Mouse (Mus musculus) megakaryocyte, embryonic 14.5 days (primary cell): ENCODE data around the gene Hspa1l.

Source experiments
- FLI1 ChIP-seq: IDR thresholded peaks from 2 replicates; pipeline ENCODE4 v1.6.1; 2012; ENCODE audit warnings: low read length, inconsistent platforms, mixed read lengths
- GATA1 ChIP-seq: IDR thresholded peaks from 3 replicates; pipeline ENCODE4 v1.6.1; 2012; ENCODE audit warnings: mixed read lengths, low read length, inconsistent platforms, borderline replicate concordance

DNA sequence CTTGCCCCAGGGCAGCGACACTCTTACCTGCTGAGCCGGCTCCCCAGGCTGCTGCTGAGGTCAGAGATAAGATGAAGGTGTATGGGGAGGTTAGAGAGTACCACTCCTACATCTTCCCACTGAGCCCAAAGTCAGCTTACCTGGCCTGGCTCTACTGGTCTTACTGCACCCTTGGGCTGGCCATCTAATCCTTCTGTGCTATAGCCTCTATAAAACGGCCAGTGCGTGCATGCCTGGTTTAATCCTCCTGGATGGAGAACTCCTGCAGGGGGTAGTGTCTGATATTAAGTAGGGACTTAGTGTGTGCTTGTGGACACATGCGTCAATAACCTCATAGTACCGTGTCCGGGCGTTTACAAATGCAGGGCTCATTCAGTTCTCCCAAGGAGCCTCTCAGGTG lies 48.0 kb downstream of the Hspa1l start:
- TF ChIP-seq GATA1 (no peak), FLI1 (no peak)
